Mouse (Mus musculus) frontal cortex, adult (tissue): Measurements from ENCODE around the gene Steap3.

ENCODE experiments used
- ATAC-seq: cut with Nextera tagmentation; 2 replicates; pipeline ENCODE4 v1.9.2; 2017; ENCODE audit warnings: mild to moderate bottlenecking, moderate library complexity, mixed read lengths; ENCODE audit not compliant: low TSS enrichment

Gene Steap3

DNA sequence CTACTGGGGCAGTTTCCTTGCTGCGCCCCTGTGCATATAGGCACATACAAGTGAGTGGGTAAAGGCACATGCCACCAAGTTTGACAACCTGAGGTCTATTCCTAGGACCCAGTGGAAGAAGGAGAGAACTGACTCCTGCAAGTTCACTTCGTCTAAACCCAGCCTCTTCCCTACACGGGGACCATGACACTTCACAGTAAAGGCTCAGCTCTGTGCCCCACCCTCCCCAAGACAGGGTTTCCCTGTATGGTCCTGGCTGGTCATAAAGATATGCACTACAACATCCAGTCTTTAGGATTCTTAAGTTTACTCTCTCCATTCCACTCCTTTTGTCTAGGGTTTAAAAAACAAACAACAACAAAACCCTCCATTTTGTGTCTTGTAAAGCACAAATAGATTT, 21.9 kb downstream of the Steap3 start:
- ATAC-seq, result no peak

DNA sequence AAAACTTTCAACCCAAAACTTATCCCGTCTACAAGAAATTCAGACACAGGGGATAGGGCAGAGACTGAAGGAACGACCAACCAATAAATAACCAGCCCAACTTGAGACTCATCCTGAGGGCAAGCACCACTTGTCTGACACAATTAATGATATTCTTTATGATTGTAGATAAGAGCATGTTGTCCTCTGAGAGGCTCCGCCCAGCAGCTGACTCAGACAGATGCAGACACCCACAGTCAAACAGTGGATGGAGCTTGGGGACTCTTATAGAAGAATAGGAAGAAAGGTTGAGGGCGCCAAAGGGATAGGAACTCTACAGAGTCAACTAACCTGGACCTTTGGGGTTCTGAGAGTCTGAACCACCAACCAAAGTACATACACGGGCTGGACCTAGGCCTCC, 22.7 kb downstream of the Steap3 start:
- no peak for ATAC-seq

DNA sequence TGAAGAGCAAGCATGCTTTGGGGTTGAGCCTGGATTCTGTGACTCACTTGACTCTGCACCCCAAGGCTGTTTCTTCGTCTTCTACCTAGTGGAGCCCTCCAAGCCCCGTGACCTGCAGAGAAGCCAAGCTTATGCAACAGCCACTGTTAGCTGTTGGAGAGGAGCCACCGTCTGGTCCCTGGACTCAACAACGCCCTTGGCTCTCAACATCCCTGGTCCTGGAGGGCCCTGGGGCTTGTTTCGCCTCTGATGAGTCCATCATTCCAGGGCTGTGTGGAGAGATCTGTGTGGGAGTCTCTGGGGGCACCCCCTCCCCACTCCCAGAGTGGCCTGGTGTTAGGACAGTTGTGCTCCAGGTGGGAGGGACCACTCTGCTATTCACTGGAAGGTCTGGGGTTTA, 24.3 kb downstream of the Steap3 start:
- ATAC-seq, result peak; percentile 63

DNA sequence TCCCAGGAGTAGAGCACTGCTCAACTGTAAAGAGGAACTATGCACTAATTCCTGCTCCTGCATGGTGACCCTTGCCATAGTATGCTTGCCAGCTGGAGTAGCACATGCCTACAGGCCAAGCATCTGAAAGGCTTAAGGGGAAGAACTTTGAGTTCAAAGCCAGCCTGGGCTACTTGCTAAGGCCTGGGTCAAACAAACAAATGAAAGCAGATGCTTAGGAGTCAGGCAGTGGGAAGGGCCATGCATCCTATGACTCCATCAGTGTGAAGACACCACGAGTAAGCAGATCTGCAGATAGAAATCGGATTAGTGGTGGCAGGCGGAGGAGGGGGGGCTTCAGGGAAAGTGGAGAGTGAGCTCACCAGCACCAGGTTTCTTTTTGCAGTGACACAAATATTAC, 25.2 kb downstream of the Steap3 start:
- no peak for ATAC-seq

DNA sequence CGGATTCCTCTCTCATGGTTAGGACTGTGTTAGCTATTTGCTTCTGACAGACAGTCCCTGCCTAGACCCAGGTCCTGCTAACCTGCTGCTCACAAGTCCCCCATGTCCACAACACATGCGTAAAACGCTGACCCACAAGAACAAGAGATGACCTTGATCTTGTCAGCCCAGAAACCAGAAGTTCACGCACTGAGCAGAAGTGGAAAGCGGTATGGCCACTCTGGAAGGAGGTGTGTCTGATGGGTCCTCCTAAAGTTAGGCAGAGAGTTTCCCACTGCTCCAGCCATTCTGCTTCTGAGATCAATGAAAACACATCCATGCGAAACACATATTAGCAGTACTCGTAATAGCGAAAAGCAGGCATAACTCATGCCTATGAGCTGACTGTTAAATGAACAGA, 25.6 kb downstream of the Steap3 start:
- ATAC-seq, result no peak

DNA sequence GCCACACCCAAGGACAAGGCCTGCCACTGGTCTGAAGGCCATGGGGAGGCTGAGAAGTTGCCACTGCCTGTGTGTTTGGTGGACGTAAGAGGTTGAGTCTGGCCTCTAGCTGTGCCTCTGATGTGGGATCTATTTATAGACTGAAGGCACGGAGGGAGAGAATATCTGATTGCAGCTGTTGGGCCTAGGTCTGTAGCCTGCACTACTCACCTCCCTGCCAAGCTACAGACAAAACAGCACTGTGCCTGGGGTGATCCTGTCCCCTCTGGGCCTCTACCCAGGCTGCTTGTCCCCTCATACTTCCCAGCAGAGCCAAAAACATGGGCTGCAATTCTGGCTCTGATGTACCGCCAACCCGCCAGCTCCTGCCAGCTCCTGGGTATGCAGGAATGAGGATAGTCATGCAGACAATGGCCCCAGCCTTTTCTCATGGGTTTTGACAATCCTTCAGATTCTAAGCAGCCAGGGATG, 26.8 kb downstream of the Steap3 start:
- ATAC-seq, result peak; percentile 73

DNA sequence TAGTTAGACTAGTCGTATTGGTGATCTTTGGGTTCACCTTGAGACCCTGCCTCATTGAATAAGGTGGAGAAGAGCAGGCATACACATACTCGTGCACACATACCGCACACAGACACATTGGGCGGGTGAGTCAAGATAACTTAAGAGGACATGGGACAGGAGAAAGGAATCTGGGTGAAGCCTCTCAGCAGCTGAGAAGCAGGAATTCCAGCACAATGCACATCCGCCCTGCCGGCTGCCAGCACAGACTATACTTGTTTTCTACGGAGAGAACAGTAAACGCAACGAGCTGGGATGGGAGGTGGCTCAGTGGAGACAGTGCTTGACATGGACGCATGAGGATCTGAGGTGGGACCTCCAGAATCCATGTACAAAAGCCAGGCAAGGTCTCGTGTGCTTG, 27.9 kb downstream of the Steap3 start:
- no peak for ATAC-seq

DNA sequence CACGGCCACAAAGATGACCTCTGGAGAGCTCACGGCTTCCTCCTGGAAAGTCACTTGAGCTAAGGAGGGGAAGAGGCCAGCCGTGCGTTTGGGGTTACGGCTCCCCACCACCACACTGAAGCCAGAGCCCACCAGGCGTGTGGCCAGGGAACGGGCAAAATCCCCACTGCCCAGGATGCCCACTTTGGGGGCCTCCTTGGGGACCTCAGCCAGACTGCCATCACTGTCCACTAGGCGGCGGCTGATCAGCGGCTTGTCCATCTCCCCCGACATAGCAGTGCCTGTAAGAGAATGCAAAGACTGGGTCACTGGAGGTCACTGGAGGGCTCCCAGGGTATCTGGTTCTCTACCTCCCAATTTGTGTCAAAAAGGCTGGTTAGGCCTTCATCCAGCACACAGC, 28.5 kb downstream of the Steap3 start:
- no peak for ATAC-seq

DNA sequence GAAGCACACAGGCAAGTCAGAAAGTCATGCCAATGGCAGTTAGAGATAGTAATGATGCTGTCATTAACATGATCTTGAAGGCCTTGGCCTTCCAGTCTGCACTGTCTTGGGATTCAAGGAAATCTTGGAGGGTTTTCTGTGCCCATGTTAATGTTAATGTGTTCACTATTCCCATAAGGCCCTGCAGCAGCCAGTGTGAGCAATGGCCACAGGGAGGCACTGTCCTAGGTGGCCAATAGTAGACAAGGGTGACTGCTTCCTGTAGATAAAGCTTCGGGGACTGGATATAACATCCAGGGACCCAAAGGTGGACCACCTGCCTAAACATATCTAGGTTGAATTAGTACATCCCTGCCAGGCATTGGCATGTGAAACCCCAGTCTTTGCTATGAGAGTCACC, 35.4 kb downstream of the Steap3 start:
- ATAC-seq, result no peak

DNA sequence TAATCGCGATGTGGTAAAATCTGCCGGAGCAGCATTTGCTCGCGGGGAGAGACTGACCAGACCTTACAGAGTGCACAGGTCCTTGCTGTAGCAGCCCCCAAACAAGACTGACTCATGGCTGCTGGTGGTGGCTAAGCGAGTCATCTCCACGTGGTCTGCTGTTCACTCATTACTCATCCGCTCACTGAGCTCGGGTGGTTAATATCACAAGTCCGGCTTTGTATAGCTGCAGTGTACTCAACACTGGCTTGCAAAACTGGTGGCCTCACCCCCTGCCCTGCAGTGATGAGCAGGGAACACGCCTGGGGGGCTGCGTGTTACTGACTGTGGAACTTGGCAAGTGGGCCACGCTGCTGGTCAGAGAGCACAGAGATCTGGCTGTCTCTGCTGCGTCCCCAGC, 36.1 kb downstream of the Steap3 start:
- peak; percentile 57; the same call in 1 of the 2 replicates for ATAC-seq

DNA sequence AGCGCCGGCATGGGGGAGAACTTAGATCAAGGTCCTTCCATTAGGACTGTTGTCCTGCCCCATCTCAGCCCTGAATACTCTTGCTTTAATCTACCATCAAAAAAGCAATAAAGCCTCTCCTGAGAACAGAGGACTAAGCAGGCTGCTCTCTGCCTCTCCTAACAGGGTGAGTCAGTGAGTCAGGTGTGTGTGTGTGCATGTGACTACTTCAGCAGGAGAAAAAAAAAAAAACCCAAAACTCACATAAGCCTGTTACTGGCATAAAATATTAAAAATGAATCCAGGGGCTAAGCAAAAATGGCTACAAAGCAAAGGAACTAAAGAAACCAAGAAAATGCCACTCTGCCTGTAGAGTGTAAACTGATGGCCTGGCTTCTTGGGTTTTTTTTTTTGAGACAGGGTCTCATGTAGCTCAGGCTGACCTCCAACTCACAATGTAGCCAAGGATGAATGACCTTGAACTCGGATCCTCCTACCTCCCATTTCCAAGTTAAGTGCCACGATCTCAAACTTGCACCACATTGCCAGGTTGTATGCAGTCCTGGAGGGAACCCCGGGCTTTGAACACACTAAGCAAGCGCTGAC, 36.8 kb downstream of the Steap3 start:
- ATAC-seq, result no peak

DNA sequence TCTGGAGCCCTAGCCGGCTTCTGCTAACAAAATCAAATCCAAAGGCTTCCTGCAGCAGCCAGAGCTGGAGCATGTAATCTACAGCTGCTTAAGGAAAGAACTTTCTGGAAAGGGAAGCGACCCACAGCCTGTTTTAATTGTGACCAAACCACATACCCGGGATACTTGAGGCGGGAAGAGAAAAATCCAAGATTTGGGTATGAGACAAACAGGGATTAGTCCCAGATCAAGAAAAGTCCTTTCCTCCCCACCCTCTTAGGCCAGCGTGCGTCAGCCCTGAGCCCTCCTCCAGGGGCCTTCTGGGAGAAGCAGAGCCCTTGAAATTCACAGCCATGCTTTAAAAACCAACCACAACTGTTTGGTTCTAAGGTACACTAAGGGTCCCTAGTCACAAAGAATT, 40.3 kb downstream of the Steap3 start:
- no peak for ATAC-seq

DNA sequence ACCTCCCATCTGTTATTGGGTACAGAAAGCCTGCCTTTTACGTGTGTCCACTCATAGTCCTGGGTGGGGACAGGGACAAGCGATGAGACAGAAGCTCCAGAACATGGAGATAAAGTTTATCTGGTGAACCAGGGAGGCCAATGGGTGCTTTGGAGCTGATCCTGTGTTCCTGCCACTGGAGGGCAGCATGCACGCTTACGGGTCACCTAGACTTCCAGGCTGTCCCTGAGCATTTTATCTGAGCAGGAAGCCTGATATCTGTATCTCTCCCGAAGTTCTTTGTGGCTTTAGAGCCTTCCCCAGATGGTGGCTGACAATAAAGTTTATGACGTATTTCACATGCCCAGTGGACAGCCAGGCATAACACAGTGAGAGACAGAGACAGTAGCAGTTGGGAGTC, 41.2 kb downstream of the Steap3 start:
- ATAC-seq, result peak; percentile 91

DNA sequence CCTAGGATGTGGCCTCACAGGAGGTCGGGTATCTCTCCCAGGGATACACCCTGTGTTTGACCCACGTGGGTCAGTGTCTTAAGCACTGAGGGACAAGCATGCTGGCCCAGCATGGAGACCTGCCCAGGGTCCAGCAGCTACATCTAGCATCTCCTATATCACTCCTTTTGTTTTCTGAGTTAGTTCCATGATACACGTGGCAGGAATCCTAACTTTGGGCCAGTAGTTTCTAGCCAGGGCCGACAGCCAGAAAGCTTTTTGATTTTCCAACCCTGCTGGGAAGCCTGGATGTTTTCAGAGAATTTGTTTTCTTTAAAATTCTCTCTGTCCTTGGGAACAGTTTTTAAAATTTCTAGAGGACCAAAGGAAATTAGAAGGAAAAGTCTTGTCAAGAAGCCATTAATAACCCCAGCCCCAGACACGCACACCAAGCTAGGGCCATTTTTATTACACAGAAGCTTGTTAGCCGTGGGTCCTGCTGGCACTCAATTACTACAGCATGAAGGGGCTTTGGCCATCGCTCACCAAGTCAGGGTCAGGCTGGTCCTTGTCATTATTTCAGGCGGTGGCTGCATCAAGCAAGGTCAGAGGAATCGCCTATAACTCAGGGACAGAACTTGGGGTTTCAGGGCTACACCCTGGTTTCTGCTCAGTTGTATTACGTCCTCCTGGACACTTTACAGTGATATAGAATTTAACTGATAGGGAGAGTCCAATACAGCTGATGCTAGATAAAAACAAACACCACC, 42.6 kb downstream of the Steap3 start:
- no peak for ATAC-seq

DNA sequence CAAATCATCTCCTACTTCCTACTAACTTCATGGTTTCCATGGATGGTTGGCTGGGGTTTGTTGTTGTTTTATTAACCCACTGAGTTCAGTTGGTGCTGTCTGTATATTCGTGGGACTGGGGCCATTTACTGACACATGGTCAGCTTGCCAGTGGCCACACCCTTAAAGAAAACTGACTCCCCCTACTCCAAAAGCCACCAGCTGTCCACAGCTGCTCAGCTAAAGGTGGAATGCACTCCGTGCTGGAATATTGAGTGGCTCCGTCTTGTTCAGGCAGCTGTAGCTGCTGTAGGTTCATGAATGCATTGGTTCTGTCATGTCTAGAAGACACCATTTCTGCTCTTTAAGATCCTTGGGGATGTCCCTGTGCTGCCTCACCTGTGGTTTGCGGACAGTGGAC, 48.9 kb downstream of the Steap3 start:
- ATAC-seq, result no peak

DNA sequence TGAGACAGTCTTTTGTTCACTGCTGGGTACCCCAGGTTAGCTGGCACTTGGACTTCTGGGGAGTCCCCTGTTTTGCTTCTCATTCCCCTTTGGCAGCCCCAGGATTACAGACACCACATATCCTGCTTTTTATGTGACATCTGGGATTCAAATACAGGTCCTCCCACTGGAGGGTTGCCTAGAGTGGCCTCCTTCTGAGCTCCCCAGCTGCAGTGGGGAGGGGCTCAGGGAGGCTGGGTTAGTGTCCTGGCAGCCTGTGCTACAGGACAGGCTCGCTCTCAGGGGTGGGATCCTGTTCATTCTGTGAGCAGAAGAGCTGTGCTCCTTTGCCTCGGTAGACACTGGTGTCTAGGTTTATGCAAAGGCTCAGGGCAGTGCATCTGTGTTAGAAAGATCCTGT, 51.2 kb downstream of the Steap3 start:
- ATAC-seq, result no peak

DNA sequence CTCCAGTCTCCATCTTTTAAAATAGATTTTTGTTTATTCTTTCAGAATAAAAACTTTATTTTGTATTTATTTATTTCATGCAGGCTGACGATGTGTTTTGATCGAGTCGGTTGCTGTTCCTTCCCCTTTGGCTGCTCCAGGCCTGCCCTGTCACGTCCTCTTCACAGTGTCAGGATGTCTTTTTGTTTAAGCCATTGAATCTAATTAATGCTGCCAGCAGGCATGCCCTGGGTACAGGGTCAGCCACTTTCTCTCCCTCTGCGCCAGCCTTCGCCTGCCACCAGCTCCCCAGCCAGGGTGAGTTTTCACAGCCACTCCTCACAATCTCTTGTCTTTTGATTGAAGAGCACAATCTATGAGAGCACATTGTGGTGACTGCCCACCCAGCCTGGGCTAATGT, 51.7 kb downstream of the Steap3 start:
- ATAC-seq, result no peak

DNA sequence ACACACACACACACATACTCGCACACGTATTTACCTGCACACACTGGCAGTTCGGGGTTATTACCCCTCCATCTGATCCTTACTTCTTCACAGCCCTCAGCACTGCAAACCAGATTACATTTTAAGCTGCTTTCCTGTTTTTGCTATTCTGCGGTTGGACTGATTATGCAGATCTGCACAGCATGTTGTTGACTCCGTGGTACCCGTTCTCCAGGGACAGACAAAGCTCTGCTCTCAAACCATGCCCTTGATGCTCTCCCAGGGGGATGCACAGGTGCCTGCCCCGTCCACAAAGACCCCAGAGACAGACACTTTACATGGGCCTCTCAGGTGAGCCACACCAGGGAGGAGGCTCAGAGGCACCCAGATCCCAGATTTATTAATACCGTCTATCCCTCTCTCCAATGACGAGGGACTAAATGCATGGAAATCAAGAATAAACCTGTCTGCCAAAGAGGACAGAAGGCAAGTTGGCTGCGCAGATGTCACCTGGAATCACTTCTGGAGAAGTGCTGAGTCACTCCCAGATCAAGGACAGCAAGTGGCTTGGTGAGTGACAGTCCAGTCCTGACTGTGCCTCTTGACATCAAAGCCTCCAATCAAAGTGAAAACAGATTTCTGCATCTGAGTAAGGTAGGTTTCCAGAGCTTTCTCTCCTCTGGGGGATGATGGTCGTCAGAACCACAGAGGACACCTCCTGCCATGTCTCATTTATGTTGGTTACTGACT, 63.8 kb downstream of the Steap3 start:
- ATAC-seq, result no peak

DNA sequence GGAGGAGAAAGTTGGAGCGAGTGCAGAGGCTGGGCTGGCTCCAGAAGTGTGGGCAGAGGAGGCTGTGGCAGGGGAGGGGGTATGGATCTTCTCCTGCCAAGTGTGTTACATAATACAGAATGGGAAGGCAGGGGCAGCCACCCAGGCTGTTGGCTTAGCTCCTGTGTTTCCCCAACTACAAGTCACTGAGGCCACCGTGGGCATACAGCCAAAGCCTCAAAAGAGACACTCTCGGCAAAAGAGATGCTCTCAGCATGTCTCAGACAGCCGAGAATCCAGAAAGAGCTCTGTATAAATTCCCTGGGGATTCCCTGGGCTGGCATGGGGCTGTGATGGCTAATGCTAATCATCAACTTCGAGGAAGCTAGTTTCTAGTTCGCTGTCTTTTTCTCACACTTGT, 64.9 kb downstream of the Steap3 start:
- ATAC-seq, result peak; percentile 89

DNA sequence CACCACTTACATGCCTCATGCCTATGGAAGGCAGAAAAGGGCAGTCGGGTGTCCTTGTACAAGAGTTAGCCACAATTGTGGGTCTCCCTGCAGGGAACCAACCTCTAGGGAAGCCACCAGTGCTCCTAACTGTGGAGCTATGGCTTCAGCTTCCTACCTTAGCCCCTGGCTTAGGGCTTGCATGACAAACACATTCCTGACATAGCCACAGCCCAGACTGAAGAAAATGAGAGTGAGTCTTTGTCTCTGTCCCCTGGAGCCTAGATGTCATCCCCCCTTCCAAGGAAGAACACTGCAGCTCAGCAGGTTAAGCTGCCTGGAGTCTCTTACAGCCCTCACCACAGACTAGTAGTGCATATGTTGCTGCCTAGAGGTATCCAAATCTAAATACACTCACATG, 67.7 kb downstream of the Steap3 start:
- ATAC-seq, result no peak

DNA sequence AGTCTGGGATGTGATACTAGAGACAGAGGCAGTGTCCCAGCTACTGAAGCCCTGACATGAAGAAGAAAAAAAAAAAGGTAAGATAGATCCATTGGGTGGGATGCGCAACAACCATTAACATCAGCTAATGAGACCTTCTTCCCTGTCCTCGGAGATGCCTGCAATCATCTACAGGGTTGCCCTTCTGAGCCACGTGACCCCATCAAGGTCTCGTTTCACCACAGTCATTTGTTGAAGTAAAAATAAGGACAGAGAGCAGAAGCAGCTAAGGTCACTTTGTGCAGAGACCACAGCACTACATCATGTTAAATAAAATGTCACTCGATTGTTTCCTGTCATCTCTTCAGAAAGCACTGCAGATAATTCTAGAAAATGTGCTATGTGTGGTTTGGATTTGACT, 68.7 kb downstream of the Steap3 start:
- ATAC-seq, result no peak

DNA sequence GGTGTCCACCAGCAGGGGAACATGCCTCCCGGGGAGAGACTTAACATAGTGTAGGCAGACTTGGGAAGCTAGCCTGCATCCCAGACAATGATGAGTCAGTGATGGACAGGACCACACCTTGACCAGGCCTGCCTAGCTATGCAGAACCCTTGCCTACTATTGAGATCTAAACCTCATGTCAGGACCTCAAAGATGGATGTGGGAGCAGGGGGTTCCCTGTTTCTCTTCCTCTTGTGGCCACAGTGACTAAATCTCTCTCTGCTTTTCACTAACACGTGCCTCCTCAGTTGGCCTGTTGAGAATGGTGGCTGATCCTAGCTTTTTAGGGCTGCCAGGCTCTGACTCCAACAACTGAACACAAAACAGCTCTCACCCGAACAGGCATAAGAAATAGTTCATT, 70.0 kb downstream of the Steap3 start:
- ATAC-seq, result no peak

DNA sequence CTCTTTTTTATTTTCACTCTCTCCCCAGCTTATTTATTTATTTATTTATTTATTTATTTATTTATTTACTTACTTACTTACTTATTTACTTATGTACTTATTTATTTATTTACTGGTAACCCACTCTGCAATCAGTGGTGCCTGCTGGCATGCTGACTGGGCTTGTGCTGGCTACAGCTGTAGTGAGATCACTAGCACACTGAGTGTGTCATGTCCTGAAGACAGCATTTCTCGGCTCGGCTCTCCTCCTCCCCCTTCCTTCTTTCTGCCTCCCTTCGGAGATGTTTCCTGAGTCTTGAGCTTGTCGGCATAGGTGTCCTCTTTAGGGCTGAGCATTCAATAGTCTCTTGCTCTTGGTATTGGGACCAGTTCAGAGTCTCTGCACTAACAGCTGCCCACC, 73.6 kb downstream of the Steap3 start:
- ATAC-seq, result no peak
